7 mouse cellular contexts compared by ENCODE assay signal in genomic region chr9:13297668-13298512, GRCm38 (mm10). TPM values are rescaled to one million over a fixed set of nuclear protein-coding genes. Genes with fewer than 3 reads are reported as not detected.
DNase-seq lines count a peak whose midpoint lies in the region; ATAC-seq and TF ChIP-seq lines count a peak whose summit lies in the region.

Maml2 (plus strand) TSS chr9:13297957.

- POLR2A ChIA-PET in Patski (lab: Charles Lee) = interaction anchor here (0.6 to 1.5 kb wide), 4 partner anchors 24 to 949 kb away, joined by 3 to 4 read pairs (median 4); no protein-coding TSS in a partner anchor

- peak; percentile 17 for ATAC-seq in Patski
- ATAC-seq in hindbrain, embryonic 14.5 days (ENCODE audit: low FRiP score) = peak; percentile 80

- no peaks in the 10 kb centered on the region for H3K9me3 ChIP-seq in hindbrain, embryonic 14.5 days (ENCODE audit: control insufficient read depth, low read length)

- peak within 1 kb of the TSS; percentile 61 for H3K27ac ChIP-seq in cerebellum, adult 2 months (ENCODE audit: insufficient read depth, low read length)
- H3K27ac ChIP-seq in hindbrain, embryonic 14.5 days = peak within 1 kb of the TSS; percentile 72

- no peaks in the 10 kb centered on the region for H3K27me3 ChIP-seq in Patski
- no peaks in the 10 kb centered on the region for H3K27me3 ChIP-seq in cerebellum, adult 2 months (ENCODE audit: control insufficient read depth, insufficient read depth, low read length)
- no peaks in the 10 kb centered on the region for H3K27me3 ChIP-seq in hindbrain, embryonic 14.5 days (ENCODE audit: control insufficient read depth, insufficient read depth, low read length)

- H3K4me1 ChIP-seq in cerebellum, adult 2 months (ENCODE audit: control insufficient read depth, insufficient read depth, low read length) = peaks cover 3% of the 10 kb centered on the region; the same call in 1 of the 2 replicates
- H3K4me1 ChIP-seq in hindbrain, embryonic 14.5 days (replicated peaks; ENCODE audit: control insufficient read depth, insufficient read depth, low read length) = peaks cover 54% of the 10 kb centered on the region

- CTCF ChIA-PET in Patski (lab: Charles Lee) = interaction anchor here (0.9 to 2.5 kb wide), 11 partner anchors 13 to 419 kb away, joined by 3 to 16 read pairs (median 5); no protein-coding TSS in a partner anchor

- peak; percentile 36; the same call in 1 of the 2 replicates for TF ChIP-seq POLR2A in cerebellum, adult 2 months (IDR thresholded peaks at IDR 0.05; ENCODE audit: borderline replicate concordance, insufficient read depth, low read length)

- peak within 1 kb of the TSS; percentile 84 for H3K9ac ChIP-seq in hindbrain, embryonic 14.5 days

- intact Hi-C loops in left cerebral cortex, postnatal 36 days (cut with DNase I) = loop anchor here (2.0 kb wide), 3 partner anchors 51 to 383 kb away; partner anchors contain the start of gene Ccdc82

- no peak for DNase-seq in Patski (ENCODE audit: low read depth, low spot score)
- DNase-seq in cerebellum, adult 2 months = peak; percentile 69 to 72
- peak; percentile 19 to 30 for DNase-seq in frontal cortex, postnatal 25 days (ENCODE audit: low spot score in 2 of 2)
- peak; percentile 64 for DNase-seq in hindbrain, embryonic 14.5 days (ENCODE audit: low spot score)
- DNase-seq in left cerebral cortex, postnatal 36 days (ENCODE audit: low spot score in 2 of 2) = peak; percentile 24 to 33
- DNase-seq in mesoderm, embryonic 11.5 days (ENCODE audit: low read depth, low spot score) = peak; percentile 75
- DNase-seq in right cerebral cortex, postnatal 36 days (ENCODE audit: low spot score in 2 of 2) = peak; percentile 14 to 18

- H3K36me3 ChIP-seq in hindbrain, embryonic 14.5 days (replicated peaks; ENCODE audit: control insufficient read depth, insufficient read depth) = no peaks in the 10 kb centered on the region

- peak; percentile 51 for TF ChIP-seq CTCF in Patski (IDR thresholded peaks at IDR 0.05)
- no peak; the same call in 1 of the 2 replicates for TF ChIP-seq CTCF in cerebellum, adult 2 months (IDR thresholded peaks at IDR 0.05; ENCODE audit: borderline replicate concordance, insufficient read depth, low read depth, low read length)

- H3K4me3 ChIP-seq in cerebellum, adult 2 months (replicated peaks; ENCODE audit: insufficient read depth, low read depth, low read length) = peak within 1 kb of the TSS; percentile 89
- H3K4me3 ChIP-seq in hindbrain, embryonic 14.5 days (replicated peaks; ENCODE audit: low read length) = peak within 1 kb of the TSS; percentile 60

- in situ Hi-C loops in Patski (cut with MboI; ENCODE audit: low pct_unique_long_range_greater_than_20kb) = no loop called here

- WGBS in cerebellum, adult 2 months = under 1% methylated on average over 23 of the region's 23 CpGs
- WGBS in hindbrain, embryonic 14.5 days = under 1% methylated on average over 23 of the region's 23 CpGs

- H3K4me2 ChIP-seq in hindbrain, embryonic 14.5 days (replicated peaks) = peak within 1 kb of the TSS; percentile 96

RNA-seq across cellular contexts. Expression of gene Maml2, which starts in this region (rescaled TPM):
- 10.5 TPM for polyA plus RNA-seq in Patski (2021)
- polyA plus RNA-seq in cerebellum, adult 2 months (2012; rRNA removed) = 12.3 and 13.4 TPM in 2 replicates
- polyA plus RNA-seq in hindbrain, embryonic 14.5 days (2014; fragmentation: Nextera tagmentation; extraction: Ambion mirVana) = 10.8 and 11.6 TPM in 2 replicates
- 1 to 10 TPM; 6.2 to 7.1 TPM for total RNA-seq in left cerebral cortex, postnatal 36 days (2021)
